Mouse (Mus musculus): ENCODE data around the gene Tubgcp5. TPM values are rescaled to one million over a fixed set of nuclear protein-coding genes. Genes with fewer than 3 reads are reported as not detected.

Tubgcp5 gene
- polyA plus RNA-seq, 1 experiment from 2014 or later = 45.6 TPM

- no peak for ATAC-seq (ENCODE audit: insufficient number of reproducible peaks, insufficient read depth, low FRiP score, low TSS enrichment, low read depth)
- H3K9ac ChIP-seq = no peak overlapping the region
- 95% methylated on average over 4 of the region's 4 CpGs for WGBS
- 0 out of 2 replicates have a peak, but pooled peaks cover 4% of the 10 kb centered on the region for H3K36me3 ChIP-seq
- H3K27ac ChIP-seq = no peak overlapping the region
- no peak overlapping the region for H3K4me2 ChIP-seq
- no peaks in the 10 kb centered on the region for H3K9me3 ChIP-seq
- no peak overlapping the region for H3K4me3 ChIP-seq
- H3K27me3 ChIP-seq = no peaks in the 10 kb centered on the region
- peaks cover 17% of the 10 kb centered on the region for H3K4me1 ChIP-seq
These were observed 62.8 kb downstream of the Tubgcp5 start for GRCm38 (mm10) chr7:55856741-55857140.

- 79% methylated on average over 2 of the region's 2 CpGs for WGBS
- Histone ChIP-seq H3K9me3 (no peaks in the 10 kb centered on the region), H3K4me3 (no peak overlapping the region), H3K27me3 (no peaks in the 10 kb centered on the region), H3K36me3 (peaks cover 10% of the 10 kb centered on the region; the same call in 1 of the 2 replicates), H3K9ac (no peak overlapping the region), H3K27ac (no peak overlapping the region), H3K4me2 (no peak overlapping the region), H3K4me1 (peaks cover 14% of the 10 kb centered on the region)
- ATAC-seq (ENCODE audit: insufficient number of reproducible peaks, insufficient read depth, low FRiP score, low TSS enrichment, low read depth) = no peak
These were observed 63.8 kb downstream of the Tubgcp5 start for GRCm38 (mm10) chr7:55857729-55858128.

- 79% methylated on average over 3 of the region's 3 CpGs for WGBS
- no peak overlapping the region for H3K4me3 ChIP-seq
- H3K36me3 ChIP-seq = peaks cover 20% of the 10 kb centered on the region
- ATAC-seq (ENCODE audit: insufficient number of reproducible peaks, insufficient read depth, low FRiP score, low TSS enrichment, low read depth) = no peak
- H3K9me3 ChIP-seq = no peaks in the 10 kb centered on the region
- H3K9ac ChIP-seq = no peak overlapping the region
- no peak overlapping the region for H3K4me2 ChIP-seq
- H3K27ac ChIP-seq = no peak overlapping the region
- H3K4me1 ChIP-seq = peaks cover 9% of the 10 kb centered on the region
- H3K27me3 ChIP-seq = no peaks in the 10 kb centered on the region
These were observed 65.0 kb downstream of the Tubgcp5 start for GRCm38 (mm10) chr7:55858836-55859517.

GRCm38 (mm10) chr7:55859518-55859872 is 65.5 kb downstream of the Tubgcp5 start:
- Histone ChIP-seq H3K4me3 (no peak overlapping the region), H3K9me3 (no peaks in the 10 kb centered on the region), H3K36me3 (peaks cover 21% of the 10 kb centered on the region), H3K27ac (no peak overlapping the region), H3K4me2 (no peak overlapping the region), H3K9ac (no peak overlapping the region), H3K4me1 (peaks cover 9% of the 10 kb centered on the region), H3K27me3 (no peaks in the 10 kb centered on the region)
- 90% methylated on average over 2 of the region's 2 CpGs for WGBS
- ATAC-seq (ENCODE audit: insufficient number of reproducible peaks, insufficient read depth, low FRiP score, low TSS enrichment, low read depth) = no peak

- 91% methylated on average over 6 of the region's 6 CpGs for WGBS
- H3K27me3 ChIP-seq = no peaks in the 10 kb centered on the region
- H3K27ac ChIP-seq = no peak overlapping the region
These were observed 66.0 kb downstream of the Tubgcp5 start for GRCm38 (mm10) chr7:55859956-55860355.

GRCm38 (mm10) chr7:55861175-55861574 is 67.2 kb downstream of the Tubgcp5 start:
- no peaks in the 10 kb centered on the region for H3K9me3 ChIP-seq
- H3K9ac ChIP-seq = no peak overlapping the region
- no peaks in the 10 kb centered on the region for H3K27me3 ChIP-seq
- no peak overlapping the region for H3K27ac ChIP-seq
- peaks cover 21% of the 10 kb centered on the region for H3K36me3 ChIP-seq
- no peak overlapping the region for H3K4me3 ChIP-seq
- 89% methylated on average over 4 of the region's 4 CpGs for WGBS
- ATAC-seq (ENCODE audit: insufficient number of reproducible peaks, insufficient read depth, low FRiP score, low TSS enrichment, low read depth) = no peak
- H3K4me2 ChIP-seq = no peak overlapping the region
- peaks cover 3% of the 10 kb centered on the region for H3K4me1 ChIP-seq

More at GRCm38 (mm10) chr7:55859956-55860355, 66.0 kb downstream of the Tubgcp5 start:
- Histone ChIP-seq H3K9me3 (no peaks in the 10 kb centered on the region), H3K4me2 (no peak overlapping the region), H3K36me3 (peaks cover 21% of the 10 kb centered on the region), H3K4me3 (no peak overlapping the region), H3K4me1 (peaks cover 9% of the 10 kb centered on the region), H3K9ac (no peak overlapping the region)
- no peak for ATAC-seq (ENCODE audit: insufficient number of reproducible peaks, insufficient read depth, low FRiP score, low TSS enrichment, low read depth)

- peaks cover 9% of the 10 kb centered on the region for H3K4me1 ChIP-seq
- no peaks in the 10 kb centered on the region for H3K9me3 ChIP-seq
- no peak overlapping the region for H3K4me3 ChIP-seq
- peaks cover 17% of the 10 kb centered on the region for H3K36me3 ChIP-seq
- H3K4me2 ChIP-seq = no peak overlapping the region
- no peak for ATAC-seq (ENCODE audit: insufficient number of reproducible peaks, insufficient read depth, low FRiP score, low TSS enrichment, low read depth)
- no peaks in the 10 kb centered on the region for H3K27me3 ChIP-seq
- H3K9ac ChIP-seq = no peak overlapping the region
- H3K27ac ChIP-seq = no peak overlapping the region
These were observed 71.1 kb downstream of the Tubgcp5 start for GRCm38 (mm10) chr7:55865044-55865443.

GRCm38 (mm10) chr7:55865750-55866416 is 71.9 kb downstream of the Tubgcp5 start:
- WGBS = 79% methylated on average over 8 of the region's 8 CpGs
- no peaks in the 10 kb centered on the region for H3K9me3 ChIP-seq
- ATAC-seq (ENCODE audit: insufficient number of reproducible peaks, insufficient read depth, low FRiP score, low TSS enrichment, low read depth) = no peak
- H3K4me3 ChIP-seq = no peak overlapping the region
- H3K27me3 ChIP-seq = no peaks in the 10 kb centered on the region
- peaks cover 13% of the 10 kb centered on the region for H3K4me1 ChIP-seq
- no peak overlapping the region for H3K9ac ChIP-seq
- no peak overlapping the region for H3K27ac ChIP-seq
- peaks cover 17% of the 10 kb centered on the region for H3K36me3 ChIP-seq
- H3K4me2 ChIP-seq = no peak overlapping the region

GRCm38 (mm10) chr7:55868247-55868646 is 74.3 kb downstream of the Tubgcp5 start:
- H3K36me3 ChIP-seq = peaks cover 17% of the 10 kb centered on the region
- H3K4me3 ChIP-seq = no peak overlapping the region
- WGBS = 74% methylated on average over 7 of the region's 7 CpGs
- no peak overlapping the region for H3K4me2 ChIP-seq
- no peak for ATAC-seq (ENCODE audit: insufficient number of reproducible peaks, insufficient read depth, low FRiP score, low TSS enrichment, low read depth)
- no peaks in the 10 kb centered on the region for H3K27me3 ChIP-seq
- H3K9ac ChIP-seq = no peak overlapping the region
- H3K27ac ChIP-seq = no peak overlapping the region
- peaks cover 13% of the 10 kb centered on the region for H3K4me1 ChIP-seq
- H3K9me3 ChIP-seq = no peaks in the 10 kb centered on the region

- H3K9me3 ChIP-seq = no peaks in the 10 kb centered on the region
- no peak for ATAC-seq (ENCODE audit: insufficient number of reproducible peaks, insufficient read depth, low FRiP score, low TSS enrichment, low read depth)
- peaks cover 13% of the 10 kb centered on the region for H3K4me1 ChIP-seq
- 68% methylated on average over 3 of the region's 3 CpGs for WGBS
- H3K27ac ChIP-seq = no peak overlapping the region
- H3K9ac ChIP-seq = no peak overlapping the region
- H3K4me3 ChIP-seq = no peak overlapping the region
- H3K27me3 ChIP-seq = no peaks in the 10 kb centered on the region
- H3K4me2 ChIP-seq = no peak overlapping the region
- H3K36me3 ChIP-seq = peaks cover 19% of the 10 kb centered on the region
These were observed 75.3 kb downstream of the Tubgcp5 start for GRCm38 (mm10) chr7:55869220-55869619.

GRCm38 (mm10) chr7:55870340-55871020 is 76.5 kb downstream of the Tubgcp5 start:
- Histone ChIP-seq H3K36me3 (peaks cover 31% of the 10 kb centered on the region), H3K27me3 (no peaks in the 10 kb centered on the region), H3K27ac (no peak overlapping the region), H3K9me3 (no peaks in the 10 kb centered on the region), H3K9ac (no peak overlapping the region), H3K4me1 (peaks cover 13% of the 10 kb centered on the region), H3K4me3 (no peak overlapping the region), H3K4me2 (no peak overlapping the region)
- 88% methylated on average over 6 of the region's 6 CpGs for WGBS
- no peak for ATAC-seq (ENCODE audit: insufficient number of reproducible peaks, insufficient read depth, low FRiP score, low TSS enrichment, low read depth)

- Histone ChIP-seq H3K4me1 (peaks cover 13% of the 10 kb centered on the region), H3K9me3 (no peaks in the 10 kb centered on the region), H3K27me3 (no peaks in the 10 kb centered on the region), H3K36me3 (peaks cover 41% of the 10 kb centered on the region), H3K9ac (no peak overlapping the region), H3K4me3 (no peak overlapping the region), H3K4me2 (no peak overlapping the region), H3K27ac (no peak overlapping the region)
- WGBS = 81% methylated on average over 5 of the region's 5 CpGs
- ATAC-seq (ENCODE audit: insufficient number of reproducible peaks, insufficient read depth, low FRiP score, low TSS enrichment, low read depth) = no peak
These were observed 77.5 kb downstream of the Tubgcp5 start for GRCm38 (mm10) chr7:55871476-55871875.

All from embryonic facial prominence, embryonic 13.5 days (tissue).